Mouse (Mus musculus) CH12.LX (cell line): ENCODE measurements around the gene Akap2. TPM values are rescaled to one million over a fixed set of nuclear protein-coding genes. Genes with fewer than 3 reads are reported as not detected.

Source experiments
- DNase-seq: peaks from one replicate; pipeline ENCODE4 v3.0.0-alpha.2; 2013; ENCODE audit errors: extremely low read depth
- H3K27ac ChIP-seq: 2 replicates; pipeline ENCODE4 v1.5.1; 2012; ENCODE audit warnings: low read depth, mild to moderate bottlenecking, control low read depth, moderate library complexity; ENCODE audit not compliant: insufficient read depth
- H3K27me3 ChIP-seq: replicated peaks from 2 replicates; pipeline ENCODE3; 2012; ENCODE audit warnings: inconsistent platforms
- H3K36me3 ChIP-seq, 2 experiments: replicated peaks in 1 of 2; 2 replicates each; pipeline versions ENCODE3 to v1.6.1; 2012; ENCODE audit warnings: inconsistent platforms in 1 of 2, low read length in 1 of 2, mild to moderate bottlenecking in 1 of 2, mixed read lengths in 1 of 2, moderate library complexity in 1 of 2; ENCODE audit not compliant: control insufficient read depth in 1 of 2, insufficient read depth in 1 of 2
- H3K4me1 ChIP-seq, 2 experiments: 2 replicates each; pipeline ENCODE4 v1.6.1; 2012; ENCODE audit warnings: inconsistent platforms in 1 of 2, moderate library complexity in 1 of 2; ENCODE audit not compliant: insufficient read depth in 2 of 2, control insufficient read depth in 1 of 2
- H3K4me2 ChIP-seq: 2 replicates; pipeline ENCODE4 v1.6.1; 2012; ENCODE audit warnings: low read depth, mild to moderate bottlenecking, control low read depth; ENCODE audit not compliant: poor library complexity, insufficient read depth, severe bottlenecking
- H3K4me3 ChIP-seq, 3 experiments: fragments of 150-350 bp in 1 of 3; sonication (generic) in 1 of 3; replicated peaks in 1 of 3; 2 replicates each; pipeline versions ENCODE3 to v1.5.1; 2011 to 2012; ENCODE audit warnings: low read depth in 2 of 3, low read length in 2 of 3, mild to moderate bottlenecking in 2 of 3, moderate library complexity in 2 of 3, control low read depth in 1 of 3, improper control_type of control experiment in 1 of 3, inconsistent platforms in 1 of 3, mixed read lengths in 1 of 3; ENCODE audit not compliant: poor library complexity in 1 of 3
- H3K79me2 ChIP-seq: replicated peaks from 2 replicates; pipeline ENCODE4 v1.6.1; 2012; ENCODE audit warnings: mild to moderate bottlenecking, moderate library complexity; ENCODE audit not compliant: control insufficient read depth, poor library complexity, insufficient read depth, severe bottlenecking; ENCODE audit errors: extremely low read depth
- H3K9ac ChIP-seq: 2 replicates; pipeline ENCODE4 v1.6.1; 2012; ENCODE audit warnings: low read depth, mild to moderate bottlenecking, control low read depth, moderate library complexity; ENCODE audit not compliant: insufficient read depth
- H3K9me3 ChIP-seq: replicated peaks from 2 replicates; pipeline ENCODE3; 2012; ENCODE audit warnings: low read length, inconsistent platforms, mixed read lengths
- BHLHE40 ChIP-seq: IDR thresholded peaks from 2 replicates; pipeline ENCODE4 v1.6.1; 2011; ENCODE audit warnings: mild to moderate bottlenecking, low read depth, low read length, improper control_type of control experiment
- CHD1 ChIP-seq: IDR thresholded peaks from 2 replicates; pipeline ENCODE4 v1.6.1; 2012; ENCODE audit warnings: low read depth, low read length, improper control_type of control experiment, inconsistent platforms
- CHD2 ChIP-seq: IDR thresholded peaks from 2 replicates; pipeline ENCODE4 v1.6.1; 2011; ENCODE audit warnings: low read length, improper control_type of control experiment
- CTCF ChIP-seq, 2 experiments: IDR thresholded peaks in 1 of 2; conservative IDR thresholded peaks in 1 of 2; 2 replicates each; pipeline ENCODE4 v1.5.1; 2011 to 2012; ENCODE audit warnings: low read depth in 2 of 2, low read length in 2 of 2, improper control_type of control experiment in 1 of 2, inconsistent platforms in 1 of 2, mild to moderate bottlenecking in 1 of 2, moderate library complexity in 1 of 2
- ELF1 ChIP-seq: IDR thresholded peaks from 2 replicates; pipeline ENCODE4 v1.6.1; 2014; ENCODE audit warnings: low read depth, mild to moderate bottlenecking, inconsistent platforms, low read length, improper control_type of control experiment
- HCFC1 ChIP-seq: IDR thresholded peaks from 2 replicates; pipeline ENCODE4 v1.6.1; 2012; ENCODE audit warnings: low read depth, mild to moderate bottlenecking, inconsistent platforms, low read length, improper control_type of control experiment
- IRF4 ChIP-seq: IDR thresholded peaks from 2 replicates; pipeline ENCODE4 v1.6.1; 2014; ENCODE audit warnings: low read depth, mild to moderate bottlenecking, inconsistent platforms, low read length, improper control_type of control experiment
- JUN ChIP-seq: IDR thresholded peaks from 2 replicates; pipeline ENCODE4 v1.6.1; 2011; ENCODE audit warnings: low read depth, mild to moderate bottlenecking, low read length, improper control_type of control experiment, moderate library complexity; ENCODE audit not compliant: insufficient read depth
- JUND ChIP-seq: conservative IDR thresholded peaks from 2 replicates; pipeline ENCODE4 v1.6.1; 2011; ENCODE audit warnings: low read depth, low read length, improper control_type of control experiment
- KAT2A ChIP-seq: IDR thresholded peaks from 2 replicates; pipeline ENCODE4 v1.6.1; 2012; ENCODE audit warnings: low read length, improper control_type of control experiment, inconsistent platforms; ENCODE audit not compliant: insufficient replicate concordance
- MAFK ChIP-seq: IDR thresholded peaks from 2 replicates; pipeline ENCODE4 v1.6.1; 2011; ENCODE audit warnings: low read length, improper control_type of control experiment; ENCODE audit not compliant: insufficient replicate concordance
- MAX ChIP-seq: IDR thresholded peaks from 2 replicates; pipeline ENCODE4 v1.6.1; 2011; ENCODE audit warnings: low read length, improper control_type of control experiment
- MAZ ChIP-seq: IDR thresholded peaks from 2 replicates; pipeline ENCODE4 v1.6.1; 2012; ENCODE audit warnings: low read depth, mild to moderate bottlenecking, inconsistent platforms, low read length, improper control_type of control experiment, moderate library complexity
- MEF2A ChIP-seq: IDR thresholded peaks from 2 replicates; pipeline ENCODE4 v1.6.1; 2014; ENCODE audit warnings: low read depth, mild to moderate bottlenecking, inconsistent platforms, low read length, improper control_type of control experiment, borderline replicate concordance
- MXI1 ChIP-seq: IDR thresholded peaks from 2 replicates; pipeline ENCODE4 v1.6.1; 2011; ENCODE audit warnings: mild to moderate bottlenecking, low read depth, low read length, improper control_type of control experiment
- MYC ChIP-seq: IDR thresholded peaks from 2 replicates; pipeline ENCODE4 v1.6.1; 2011; ENCODE audit warnings: low read depth, mild to moderate bottlenecking, improper control_type of control experiment, low read length
- NELFE ChIP-seq: IDR thresholded peaks from 2 replicates; pipeline ENCODE4 v1.6.1; 2011; ENCODE audit warnings: low read depth, low read length, improper control_type of control experiment
- NRF1 ChIP-seq: IDR thresholded peaks from 2 replicates; pipeline ENCODE4 v1.6.1; 2014; ENCODE audit warnings: low read depth, mild to moderate bottlenecking, inconsistent platforms, low read length, improper control_type of control experiment, moderate library complexity
- PAX5 ChIP-seq: IDR thresholded peaks from 2 replicates; pipeline ENCODE4 v1.6.1; 2012; ENCODE audit warnings: low read length, inconsistent platforms, mixed read lengths
- POLR2AphosphoS2 ChIP-seq: IDR thresholded peaks from 2 replicates; pipeline ENCODE4 v1.6.1; 2011; ENCODE audit warnings: low read depth, low read length, improper control_type of control experiment
- RCOR1 ChIP-seq: conservative IDR thresholded peaks from 2 replicates; pipeline ENCODE4 v1.6.1; 2012; ENCODE audit warnings: low read depth, mild to moderate bottlenecking, inconsistent platforms, low read length, improper control_type of control experiment
- SMC3 ChIP-seq: IDR thresholded peaks from 2 replicates; pipeline ENCODE4 v1.6.1; 2011; ENCODE audit warnings: low read depth, low read length, improper control_type of control experiment
- TBP ChIP-seq: conservative IDR thresholded peaks from 2 replicates; pipeline ENCODE4 v1.6.1; 2011; ENCODE audit warnings: low read depth, low read length, improper control_type of control experiment
- TCF12 ChIP-seq: IDR thresholded peaks from 2 replicates; pipeline ENCODE4 v1.6.1; 2014; ENCODE audit warnings: low read depth, mild to moderate bottlenecking, inconsistent platforms, low read length, improper control_type of control experiment
- USF2 ChIP-seq: conservative IDR thresholded peaks from 2 replicates; pipeline ENCODE4 v1.6.1; 2011; ENCODE audit warnings: low read depth, low read length, improper control_type of control experiment
- ZNF384 ChIP-seq: IDR thresholded peaks from 2 replicates; pipeline ENCODE4 v1.6.1; 2012; ENCODE audit warnings: low read depth, low read length, improper control_type of control experiment, inconsistent platforms
- dilution Hi-C: fragments of 300-500 bp; cut with MboI; formaldehyde crosslinking; loops from 2 replicates; pipeline ENCODE4 v1.14.3; 2020; ENCODE audit warnings: low sequenced_read_pairs; ENCODE audit not compliant: extremely low pct_unique_long_range_greater_than_20kb, extremely low pct_ligation_motif_present
- in situ Hi-C: fragments of 300-500 bp; cut with MboI; formaldehyde crosslinking; loops from 3 replicates; pipeline ENCODE4 v1.14.3; 2019; ENCODE audit warnings: low sequenced_read_pairs, low pct_ligation_motif_present, low pct_unique_long_range_greater_than_20kb, mixed read lengths
- polyA plus RNA-seq: library from polyadenylated mRNA; unstranded; fragments of >175 nt; gene quantifications from 2 replicates; pipeline ENCODE4 v1.2.1, GENCODE M21; 2012; ENCODE audit warnings: low read depth; ENCODE audit not compliant: insufficient read length
- total RNA-seq, 2 experiments: library from RNA; depleted of rRNA; stranded (reverse); fragments of 300-350 nt in 1 of 2; fragments of >200 nt in 1 of 2; gene quantifications; 2 replicates each; pipeline ENCODE4 v1.2.3; 2012 to 2014

Akap2 gene
- total and polyA plus RNA-seq, 3 experiments: 0.25 TPM; not detected in 2

DNA sequence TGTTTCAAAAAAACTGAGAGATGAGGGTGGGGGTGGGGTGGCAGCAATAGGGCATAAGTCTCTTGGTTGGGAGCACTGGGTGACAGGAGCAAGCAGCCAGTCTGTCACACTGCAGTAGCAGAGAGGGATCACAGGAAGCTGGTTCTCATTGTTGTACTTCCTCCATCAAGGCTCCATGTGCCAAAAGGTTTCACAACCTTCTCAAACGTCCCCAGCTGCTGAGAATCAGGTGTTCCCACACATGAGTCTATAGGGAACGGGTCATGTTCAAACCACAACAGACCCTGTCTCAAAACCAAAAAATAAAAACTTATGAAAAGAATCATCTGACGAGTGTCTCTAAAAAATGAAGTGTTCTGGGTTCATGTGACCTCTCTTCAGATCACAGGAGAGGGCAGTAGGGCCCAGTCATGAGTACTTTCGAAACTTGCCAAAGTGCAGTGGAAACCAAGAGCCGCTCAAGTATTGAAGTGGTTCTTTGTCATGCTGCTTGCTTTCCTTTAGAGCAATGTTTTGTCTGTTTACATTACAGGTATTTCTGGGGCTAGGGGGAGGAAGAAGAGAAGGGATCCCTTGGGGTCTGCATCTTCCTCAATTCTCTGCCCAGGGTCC, 213.2 kb downstream of the Akap2 start:
- H3K27me3 ChIP-seq: no peaks in the 10 kb centered on the region
- in situ Hi-C loops: no loop called here
- H3K4me2 ChIP-seq: no peak overlapping the region; the same call in 1 of the 2 replicates
- no peaks in the 10 kb centered on the region for H3K79me2 ChIP-seq
- TF ChIP-seq JUN (no peak), IRF4 (no peak), HCFC1 (no peak), BHLHE40 (peak; percentile 38; the same call in 1 of the 2 replicates), RCOR1 (no peak)
- dilution Hi-C loops: no loop called here
- no peaks in the 10 kb centered on the region for H3K36me3 ChIP-seq
- H3K27ac ChIP-seq: no peak overlapping the region
- H3K9ac ChIP-seq: no peak overlapping the region
- H3K4me1 ChIP-seq: peaks cover 0 to 13% of the 10 kb centered on the region in 2 experiments; a peak in 3 of 4 replicates
- H3K4me3 ChIP-seq: no peak overlapping the region
- DNase-seq: no peak
- peaks cover 4% of the 10 kb centered on the region for H3K9me3 ChIP-seq

DNA sequence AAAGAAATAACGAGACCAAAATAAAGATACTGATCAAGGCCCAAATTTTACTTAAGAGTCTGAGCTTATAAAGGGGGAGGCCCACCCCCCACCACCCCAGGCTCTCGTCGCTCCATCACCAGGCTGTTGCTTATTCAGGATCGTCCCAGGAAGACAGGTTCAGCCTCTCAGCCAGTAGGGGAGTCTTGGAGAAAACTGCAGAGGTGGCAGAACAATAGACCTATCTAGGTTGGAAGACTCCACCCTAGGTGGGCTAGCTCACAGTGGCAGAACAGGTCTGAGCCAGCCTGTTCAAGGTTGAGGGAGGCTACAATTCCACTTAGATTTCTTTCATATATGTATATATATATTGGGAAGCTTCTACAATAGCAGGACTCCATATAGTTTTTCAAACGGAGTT, 216.7 kb downstream of the Akap2 start:
- DNase-seq: no peak
- in situ Hi-C loops: no loop called here

DNA sequence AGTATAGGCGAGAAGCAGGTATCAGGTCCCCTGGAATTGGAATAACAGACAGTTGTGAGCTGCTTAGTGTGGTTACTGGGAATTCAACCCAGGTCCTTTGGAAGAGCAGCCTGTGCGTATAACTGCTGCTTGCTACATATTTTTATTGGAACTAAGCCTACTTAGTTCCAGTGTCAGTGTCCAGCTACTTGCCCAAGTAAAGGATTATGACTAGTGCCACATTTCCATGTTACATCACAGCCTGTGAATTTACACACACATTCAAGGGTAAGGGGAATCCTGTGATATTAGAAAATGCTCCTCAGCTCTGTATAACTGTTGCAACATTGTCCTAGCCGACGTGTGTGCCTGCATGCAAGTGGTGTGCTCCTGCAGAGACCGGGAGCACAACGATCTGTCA, 219.8 kb downstream of the Akap2 start:
- H3K4me3 ChIP-seq: no peak overlapping the region
- H3K27ac ChIP-seq: no peak overlapping the region
- dilution Hi-C loops: no loop called here
- in situ Hi-C loops: no loop called here
- H3K9me3 ChIP-seq: peaks cover 4% of the 10 kb centered on the region
- H3K4me1 ChIP-seq: no peaks in the 10 kb centered on the region
- no peak for DNase-seq
- no peaks in the 10 kb centered on the region for H3K79me2 ChIP-seq
- no peak overlapping the region for H3K4me2 ChIP-seq
- H3K27me3 ChIP-seq: no peaks in the 10 kb centered on the region
- peaks cover 0 to 7% of the 10 kb centered on the region in 2 experiments for H3K36me3 ChIP-seq
- TF ChIP-seq IRF4 (no peak), NELFE (no peak), NRF1 (no peak), TCF12 (no peak), MAFK (no peak), CTCF (conservative IDR thresholded peaks at IDR 0.05 in 1 of 2, IDR thresholded peaks at IDR 0.05 in 1 of 2; ENCODE audit: low read depth in 2 of 2, low read length in 2 of 2) (no peak), MAZ (no peak), PAX5 (no peak), POLR2AphosphoS2 (no peak), ZNF384 (no peak), SMC3 (no peak), MAX (no peak), MXI1 (no peak), CHD2 (no peak), TBP (no peak), JUN (no peak), USF2 (no peak), JUND (no peak), ELF1 (no peak)
- H3K9ac ChIP-seq: no peak overlapping the region

More for the DNA sequence above, 216.7 kb downstream of the Akap2 start:
- no peaks in the 10 kb centered on the region for H3K79me2 ChIP-seq
- H3K9me3 ChIP-seq: peaks cover 4% of the 10 kb centered on the region
- no peak overlapping the region for H3K27ac ChIP-seq
- no peaks in the 10 kb centered on the region for H3K27me3 ChIP-seq
- dilution Hi-C loops: no loop called here
- peaks cover 0 to 13% of the 10 kb centered on the region in 2 experiments; a peak in 3 of 4 replicates for H3K4me1 ChIP-seq
- TF ChIP-seq TCF12 (no peak), MAZ (no peak), RCOR1 (no peak), JUND (no peak), ELF1 (no peak), CHD1 (no peak), ZNF384 (no peak), JUN (no peak), KAT2A (no peak), MYC (no peak), MEF2A (no peak)
- H3K36me3 ChIP-seq: no peaks in the 10 kb centered on the region
- no peak overlapping the region for H3K9ac ChIP-seq
- no peak overlapping the region for H3K4me2 ChIP-seq
- H3K4me3 ChIP-seq: no peak overlapping the region
